Mouse (Mus musculus): ENCODE data around the gene Snx22. TPM values are rescaled to one million over a fixed set of nuclear protein-coding genes. Genes with fewer than 3 reads are reported as not detected.
A peak's percentile ranks its signal among the peaks of the same experiment; 100 is the strongest.

Gene Snx22
- total RNA-seq (2014; fragmentation: Nextera tagmentation) (15.0 TPM in 1 of 2 replicates, not detected in the other), total RNA-seq (2017) (0.41 and 0.49 TPM in 2 replicates), polyA plus RNA-seq (2012) (not detected in 2 replicates)

- peak; percentile 79 for DNase-seq (ENCODE audit: low spot score)
- Histone ChIP-seq H3K4me1 (ENCODE audit: insufficient read depth, low read depth, low read length) (peaks cover 23% of the 10 kb centered on the region), H3K9me3 (replicated peaks) (peaks cover 3% of the 10 kb centered on the region; the same call in 1 of the 2 replicates), H3K4me3 (ENCODE audit: low read depth, low read length) (peak within 1 kb of the TSS; percentile 71), H3K27me3 (ENCODE audit: insufficient read depth, low read length) (peaks cover 31% of the 10 kb centered on the region), H3K36me3 (replicated peaks) (peaks cover 31% of the 10 kb centered on the region)
- ATAC-seq (ENCODE audit: extremely low read depth, insufficient number of reproducible peaks, low FRiP score, poor library complexity, severe bottlenecking) = peak; percentile 87
- TF ChIP-seq GATA1 (IDR thresholded peaks at IDR 0.05; ENCODE audit: borderline replicate concordance, low read length) (no peak), GATA2 (IDR thresholded peaks at IDR 0.05; ENCODE audit: borderline replicate concordance, low read depth, low read length) (no peak), CTCF (IDR thresholded peaks at IDR 0.05; ENCODE audit: low read depth, low read length) (no peak), POLR2AphosphoS5 (IDR thresholded peaks at IDR 0.05; ENCODE audit: insufficient replicate concordance, low read depth, low read length) (no peak), TAL1 (conservative IDR thresholded peaks at IDR 0.05; ENCODE audit: low read depth, low read length) (peak; percentile 22; the same call in 1 of the 2 replicates)
These were observed at the start of gene Snx22 for GRCm38 (mm10) chr9:66069583-66069982. Gene Snx22 (minus strand): TSS chr9:66069719.

DNA sequence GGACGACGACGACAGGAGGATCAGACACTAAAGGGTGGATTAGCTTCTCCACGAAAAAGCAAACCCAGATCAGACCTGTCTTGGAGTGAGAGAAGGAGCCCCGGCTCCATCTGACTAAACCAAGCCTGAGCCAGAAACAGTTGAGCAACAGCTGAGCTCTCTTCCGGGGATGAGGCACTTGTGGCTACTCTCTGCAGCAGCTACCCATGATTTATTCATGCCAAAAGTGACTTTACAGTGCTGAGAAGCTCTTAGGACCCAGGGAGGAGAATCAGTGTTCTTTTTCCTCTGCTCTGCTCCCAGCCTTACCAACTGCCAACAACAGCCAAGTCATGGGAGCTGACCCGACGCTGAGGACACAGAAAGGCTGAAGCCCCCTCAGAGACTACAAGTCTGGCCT lies 47.4 kb upstream of the Snx22 start:
- Histone ChIP-seq H3K36me3 (replicated peaks) (peaks cover 71% of the 10 kb centered on the region), H3K9me3 (replicated peaks) (no peaks in the 10 kb centered on the region), H3K27me3 (ENCODE audit: insufficient read depth, low read length) (no peaks in the 10 kb centered on the region), H3K4me1 (ENCODE audit: insufficient read depth, low read depth, low read length) (peaks cover 46% of the 10 kb centered on the region), H3K4me3 (ENCODE audit: low read depth, low read length) (no peak overlapping the region)
- DNase-seq (ENCODE audit: low spot score) (no peak), ATAC-seq (ENCODE audit: extremely low read depth, insufficient number of reproducible peaks, low FRiP score, poor library complexity, severe bottlenecking) (no peak)
- TF ChIP-seq POLR2AphosphoS5 (IDR thresholded peaks at IDR 0.05; ENCODE audit: insufficient replicate concordance, low read depth, low read length) (no peak), GATA2 (IDR thresholded peaks at IDR 0.05; ENCODE audit: borderline replicate concordance, low read depth, low read length) (no peak), GATA1 (IDR thresholded peaks at IDR 0.05; ENCODE audit: borderline replicate concordance, low read length) (no peak), CTCF (IDR thresholded peaks at IDR 0.05; ENCODE audit: low read depth, low read length) (no peak)

DNA sequence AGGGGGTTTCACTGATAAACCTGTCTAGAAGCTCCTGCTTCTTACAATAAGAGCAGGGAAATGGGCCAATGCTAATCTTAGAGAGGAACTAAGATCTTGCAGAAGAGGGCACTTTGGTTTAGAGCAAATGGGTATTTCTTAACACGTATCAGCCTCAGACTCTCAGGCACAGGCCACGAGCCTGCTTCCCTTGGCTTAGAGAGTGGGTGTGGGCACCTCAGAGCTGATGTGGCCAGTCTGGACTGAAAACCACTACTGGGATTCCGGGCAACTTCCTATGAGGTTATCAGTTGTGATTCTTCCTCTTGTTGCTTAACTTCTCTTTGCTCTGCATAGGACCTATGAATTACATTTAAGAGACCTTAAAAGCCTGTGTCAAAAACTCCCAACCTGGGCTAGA lies 44.8 kb upstream of the Snx22 start:
- Histone ChIP-seq H3K4me1 (ENCODE audit: insufficient read depth, low read depth, low read length) (peaks cover 26% of the 10 kb centered on the region), H3K27me3 (ENCODE audit: insufficient read depth, low read length) (no peaks in the 10 kb centered on the region), H3K9me3 (replicated peaks) (no peaks in the 10 kb centered on the region), H3K4me3 (ENCODE audit: low read depth, low read length) (no peak overlapping the region), H3K36me3 (replicated peaks) (peaks cover 84% of the 10 kb centered on the region)
- no peak for DNase-seq (ENCODE audit: low spot score)
- no peak for ATAC-seq (ENCODE audit: extremely low read depth, insufficient number of reproducible peaks, low FRiP score, poor library complexity, severe bottlenecking)
- TF ChIP-seq GATA1 (IDR thresholded peaks at IDR 0.05; ENCODE audit: borderline replicate concordance, low read length) (no peak), CTCF (IDR thresholded peaks at IDR 0.05; ENCODE audit: low read depth, low read length) (no peak), POLR2AphosphoS5 (IDR thresholded peaks at IDR 0.05; ENCODE audit: insufficient replicate concordance, low read depth, low read length) (no peak), TAL1 (conservative IDR thresholded peaks at IDR 0.05; ENCODE audit: low read depth, low read length) (no peak), GATA2 (IDR thresholded peaks at IDR 0.05; ENCODE audit: borderline replicate concordance, low read depth, low read length) (no peak)

DNA sequence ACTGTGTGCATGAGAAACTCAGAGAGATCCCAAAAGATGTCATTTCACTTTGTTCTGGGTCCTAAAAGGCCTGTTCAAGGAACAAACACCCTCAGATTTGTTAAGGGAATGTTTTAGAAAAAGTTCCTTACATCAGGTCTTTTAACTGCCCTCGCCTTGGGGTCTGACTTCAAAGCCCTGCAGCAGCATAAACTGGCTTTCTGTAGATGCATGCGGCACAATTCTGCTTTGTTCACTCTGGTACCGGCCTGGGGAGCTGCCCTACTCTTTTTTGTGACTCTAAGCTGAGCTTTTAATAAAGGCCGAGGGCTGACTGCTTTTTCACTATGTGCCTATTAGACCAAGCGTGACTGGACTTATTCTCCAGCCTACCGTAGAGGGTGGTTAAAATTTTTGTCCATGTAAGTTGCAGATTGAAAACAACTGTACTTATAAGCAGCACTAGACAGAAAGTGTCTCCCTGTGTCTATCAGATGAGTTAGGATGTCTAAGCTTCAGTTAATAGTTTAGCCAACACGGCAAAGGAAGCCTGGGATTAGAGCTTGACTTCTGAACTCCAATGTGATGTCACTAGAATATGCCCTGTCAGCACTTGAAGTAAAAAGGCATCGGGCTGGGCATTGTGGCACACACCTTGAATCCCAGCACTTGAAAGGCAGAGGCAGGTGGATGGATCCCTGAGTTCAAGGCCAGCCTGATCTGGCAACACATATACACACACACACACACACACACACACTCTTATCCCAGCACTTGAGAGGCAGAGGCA lies 41.3 kb upstream of the Snx22 start:
- no peak for DNase-seq (ENCODE audit: low spot score)
- H3K36me3 ChIP-seq (replicated peaks) = peaks cover 88% of the 10 kb centered on the region
- H3K27me3 ChIP-seq (ENCODE audit: insufficient read depth, low read length) = no peaks in the 10 kb centered on the region

DNA sequence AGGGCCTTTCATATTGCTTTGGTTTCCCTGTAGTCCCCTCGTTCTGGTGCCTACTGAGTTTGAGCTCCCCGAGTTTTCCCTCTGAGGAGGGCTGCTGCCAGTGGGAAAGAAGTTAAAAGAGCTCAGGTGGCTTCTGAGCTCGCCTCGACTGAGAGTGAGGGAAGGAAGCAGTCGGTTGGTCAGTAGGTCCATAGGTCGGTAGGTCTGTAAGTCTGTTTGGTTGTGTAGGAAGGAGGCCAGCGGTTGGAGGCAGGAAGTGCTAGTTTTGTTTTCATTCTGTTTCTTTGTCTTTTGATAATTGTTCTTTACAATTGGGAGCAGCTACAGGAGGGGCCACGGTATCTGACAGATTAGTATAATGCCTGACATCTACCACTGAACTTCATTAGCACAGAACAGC lies 40.6 kb upstream of the Snx22 start:
- ATAC-seq (ENCODE audit: extremely low read depth, insufficient number of reproducible peaks, low FRiP score, poor library complexity, severe bottlenecking) (no peak), DNase-seq (ENCODE audit: low spot score) (no peak)
- no peak for TF ChIP-seq TAL1 (conservative IDR thresholded peaks at IDR 0.05; ENCODE audit: low read depth, low read length)
- Histone ChIP-seq H3K4me3 (ENCODE audit: low read depth, low read length) (no peak overlapping the region), H3K4me1 (ENCODE audit: insufficient read depth, low read depth, low read length) (peaks cover 11% of the 10 kb centered on the region), H3K27me3 (ENCODE audit: insufficient read depth, low read length) (no peaks in the 10 kb centered on the region), H3K36me3 (replicated peaks) (peaks cover 89% of the 10 kb centered on the region), H3K9me3 (replicated peaks) (no peaks in the 10 kb centered on the region)

More for the DNA sequence above, 41.3 kb upstream of the Snx22 start:
- no peak overlapping the region for H3K4me3 ChIP-seq (ENCODE audit: low read depth, low read length)
- TF ChIP-seq POLR2AphosphoS5 (IDR thresholded peaks at IDR 0.05; ENCODE audit: insufficient replicate concordance, low read depth, low read length) = no peak
- no peak for TF ChIP-seq CTCF (IDR thresholded peaks at IDR 0.05; ENCODE audit: low read depth, low read length)
- TF ChIP-seq GATA1 (IDR thresholded peaks at IDR 0.05; ENCODE audit: borderline replicate concordance, low read length) = no peak
- no peak for TF ChIP-seq TAL1 (conservative IDR thresholded peaks at IDR 0.05; ENCODE audit: low read depth, low read length)
- TF ChIP-seq GATA2 (IDR thresholded peaks at IDR 0.05; ENCODE audit: borderline replicate concordance, low read depth, low read length) = no peak
- no peak for ATAC-seq (ENCODE audit: extremely low read depth, insufficient number of reproducible peaks, low FRiP score, poor library complexity, severe bottlenecking)
- peaks cover 7% of the 10 kb centered on the region for H3K4me1 ChIP-seq (ENCODE audit: insufficient read depth, low read depth, low read length)
- no peaks in the 10 kb centered on the region for H3K9me3 ChIP-seq (replicated peaks)

DNA sequence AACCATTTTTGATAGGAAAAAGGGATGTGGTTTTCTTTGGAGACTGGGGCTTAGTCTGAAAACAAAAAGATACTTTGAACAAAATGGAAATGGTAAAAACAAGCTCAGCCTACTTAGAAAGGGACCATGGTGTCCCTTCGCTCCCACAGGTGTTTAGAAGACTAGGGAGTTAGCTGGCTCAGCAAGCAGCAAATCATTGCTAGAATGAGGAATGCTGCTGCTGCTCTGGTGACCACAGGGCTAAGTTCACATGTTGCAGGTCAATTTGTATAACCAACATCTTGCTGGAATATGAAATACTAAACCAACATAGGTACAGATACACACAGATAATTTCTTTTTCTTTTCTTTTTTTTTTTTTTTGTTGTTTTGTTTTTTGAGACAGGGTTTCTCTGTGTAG lies 40.1 kb upstream of the Snx22 start:
- ATAC-seq (ENCODE audit: extremely low read depth, insufficient number of reproducible peaks, low FRiP score, poor library complexity, severe bottlenecking) (no peak), DNase-seq (ENCODE audit: low spot score) (no peak)
- Histone ChIP-seq H3K4me1 (ENCODE audit: insufficient read depth, low read depth, low read length) (peaks cover 14% of the 10 kb centered on the region), H3K36me3 (replicated peaks) (peaks cover 89% of the 10 kb centered on the region), H3K9me3 (replicated peaks) (no peaks in the 10 kb centered on the region), H3K4me3 (ENCODE audit: low read depth, low read length) (no peak overlapping the region), H3K27me3 (ENCODE audit: insufficient read depth, low read length) (no peaks in the 10 kb centered on the region)
- TF ChIP-seq GATA1 (IDR thresholded peaks at IDR 0.05; ENCODE audit: borderline replicate concordance, low read length) (no peak), GATA2 (IDR thresholded peaks at IDR 0.05; ENCODE audit: borderline replicate concordance, low read depth, low read length) (no peak), CTCF (IDR thresholded peaks at IDR 0.05; ENCODE audit: low read depth, low read length) (no peak), POLR2AphosphoS5 (IDR thresholded peaks at IDR 0.05; ENCODE audit: insufficient replicate concordance, low read depth, low read length) (no peak), TAL1 (conservative IDR thresholded peaks at IDR 0.05; ENCODE audit: low read depth, low read length) (no peak)

All from G1E (cell line).